22 mouse cellular contexts compared by ENCODE assay signal in the genomic region with DNA sequence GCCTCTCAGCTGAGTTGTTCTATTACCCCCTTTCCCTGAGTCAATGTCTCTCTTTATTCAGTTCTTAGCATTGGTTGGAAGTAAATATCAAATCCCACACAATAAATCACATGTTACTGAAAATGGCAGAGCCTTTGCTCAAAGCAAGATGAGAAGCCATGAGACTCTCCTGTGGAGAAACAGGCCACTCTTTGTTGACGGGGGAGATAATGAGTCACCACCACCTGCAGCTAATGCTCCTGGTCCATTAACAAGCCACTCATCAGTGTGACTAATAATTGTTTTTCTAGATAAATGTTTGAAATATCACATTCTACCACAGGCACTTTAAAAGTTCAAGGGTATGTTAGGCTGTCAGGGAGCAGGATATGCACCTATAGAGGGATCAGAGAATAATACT.
DNase-seq lines count a peak whose midpoint lies in the region; ATAC-seq and TF ChIP-seq lines count a peak whose summit lies in the region.
"Had no signal": no experiment of that assay in that cellular context is flagged by ENCODE, and none has a peak within 500 bp of the region (broad histone marks: within the 10 kb centered on the region; RNA-seq: fewer than 3 reads in every experiment).

No protein-coding gene starts in this region.

- H3K9ac ChIP-seq in hindbrain, embryonic 12.5 days, result no peak overlapping the region
- H3K9ac ChIP-seq in kidney, embryonic 14.5 days (ENCODE audit: low read depth, low read length), result no peak overlapping the region
- H3K9ac ChIP-seq: embryonic facial prominence, embryonic 12.5 days; forebrain, embryonic 12.5 days had no signal

- ATAC-seq in hindbrain, embryonic 12.5 days (ENCODE audit: low FRiP score), result no peak
- ATAC-seq in kidney, embryonic 14.5 days (ENCODE audit: low FRiP score, low TSS enrichment), result no peak
- ATAC-seq: activated CD4-positive, CD25-positive, alpha-beta regulatory T cell, adult 4 months; forebrain, embryonic 14.5 days; forebrain, embryonic 16.5 days had no signal

- no peaks in the 10 kb centered on the region for H3K36me3 ChIP-seq in hindbrain, embryonic 12.5 days
- H3K36me3 ChIP-seq in kidney, embryonic 14.5 days (ENCODE audit: control insufficient read depth, insufficient read depth, low read length), result no peaks in the 10 kb centered on the region
- H3K36me3 ChIP-seq: embryonic facial prominence, embryonic 10.5 days; embryonic facial prominence, embryonic 12.5 days; forebrain, embryonic 10.5 days; forebrain, embryonic 12.5 days had no signal

- no peak for TF ChIP-seq POLR2A in olfactory bulb, adult 2 months (IDR thresholded peaks at IDR 0.05; ENCODE audit: insufficient read depth, low read depth, low read length)

- peak overlapping the region; percentile 93 for H3K27ac ChIP-seq in olfactory bulb, adult 2 months (ENCODE audit: insufficient read depth, low read depth, low read length)
- H3K27ac ChIP-seq in hindbrain, embryonic 12.5 days, result no peak overlapping the region
- H3K27ac ChIP-seq in kidney, embryonic 14.5 days (ENCODE audit: low read depth, low read length), result no peak overlapping the region
- H3K27ac ChIP-seq: embryonic facial prominence, embryonic 10.5 days; embryonic facial prominence, embryonic 12.5 days; forebrain, embryonic 10.5 days; forebrain, embryonic 12.5 days had no signal

- no peak overlapping the region for H3K4me2 ChIP-seq in hindbrain, embryonic 12.5 days (replicated peaks)
- no peak overlapping the region for H3K4me2 ChIP-seq in kidney, embryonic 14.5 days (replicated peaks; ENCODE audit: low read depth, low read length)
- H3K4me2 ChIP-seq: embryonic facial prominence, embryonic 12.5 days; forebrain, embryonic 12.5 days had no signal

- H3K4me3 ChIP-seq in olfactory bulb, adult 2 months (ENCODE audit: insufficient read depth, low read depth, low read length), result no peak overlapping the region
- H3K4me3 ChIP-seq in hindbrain, embryonic 12.5 days, result no peak overlapping the region
- H3K4me3 ChIP-seq in kidney, embryonic 14.5 days (ENCODE audit: low read length), result no peak overlapping the region
- H3K4me3 ChIP-seq: embryonic facial prominence, embryonic 10.5 days; embryonic facial prominence, embryonic 12.5 days; forebrain, embryonic 10.5 days; forebrain, embryonic 12.5 days had no signal

- peaks cover 10% of the 10 kb centered on the region for H3K4me1 ChIP-seq in olfactory bulb, adult 2 months (ENCODE audit: control insufficient read depth, insufficient read depth, low read length)
- H3K4me1 ChIP-seq in hindbrain, embryonic 12.5 days, result no peaks in the 10 kb centered on the region
- H3K4me1 ChIP-seq in kidney, embryonic 14.5 days (ENCODE audit: control insufficient read depth, insufficient read depth, low read length), result no peaks in the 10 kb centered on the region
- H3K4me1 ChIP-seq: embryonic facial prominence, embryonic 12.5 days; forebrain, embryonic 10.5 days had no signal

- H3K27me3 ChIP-seq in hindbrain, embryonic 12.5 days, result no peaks in the 10 kb centered on the region
- no peaks in the 10 kb centered on the region for H3K27me3 ChIP-seq in kidney, embryonic 14.5 days (ENCODE audit: control insufficient read depth, insufficient read depth, low read length)
- H3K27me3 ChIP-seq: embryonic facial prominence, embryonic 12.5 days; forebrain, embryonic 12.5 days had no signal

- DNase-seq in Muller cell, postnatal 12 days (ENCODE audit: inconsistent ontology term), result peak; percentile 54
- peak; percentile 31 for DNase-seq in NIH3T3 (ENCODE audit: low read depth)
- peak; percentile 76 for DNase-seq in brain, adult 2 months (ENCODE audit: low read depth, low spot score)
- no peak for DNase-seq in heart, postnatal 4 days
- DNase-seq: adrenal gland, postnatal 10 days; adrenal gland, postnatal 25 days; cerebellum, adult 11 months; cerebellum, adult 18-20 months; cerebellum, adult 8-10 months; cerebellum, adult 9-11 months; cerebellum, postnatal 14 days; cerebellum, postnatal 36 days had no signal

- 33% methylated on average over 1 of the region's 1 CpGs for WGBS in olfactory bulb, adult 2 months
- 84% methylated on average over 1 of the region's 1 CpGs for WGBS in hindbrain, embryonic 12.5 days
- 81% methylated on average over 1 of the region's 1 CpGs for WGBS in kidney, embryonic 14.5 days

- no peaks in the 10 kb centered on the region for H3K9me3 ChIP-seq in hindbrain, embryonic 12.5 days (replicated peaks)
- H3K9me3 ChIP-seq in kidney, embryonic 14.5 days (ENCODE audit: control insufficient read depth, low read length), result no peaks in the 10 kb centered on the region
- H3K9me3 ChIP-seq: embryonic facial prominence, embryonic 10.5 days; embryonic facial prominence, embryonic 12.5 days; forebrain, embryonic 10.5 days; forebrain, embryonic 12.5 days had no signal

- no peak for TF ChIP-seq CTCF in olfactory bulb, adult 2 months (IDR thresholded peaks at IDR 0.05; ENCODE audit: insufficient read depth, low read depth, low read length)
